ENCODE assay signal across 20 mouse cellular contexts in genomic region chr7:105608467-105608866, GRCm38 (mm10). TPM values are rescaled to one million over a fixed set of nuclear protein-coding genes. Genes with fewer than 3 reads are reported as not detected.
"Had no signal": no experiment of that assay in that cellular context is flagged by ENCODE, and none has a peak within 500 bp of the region (broad histone marks: within the 10 kb centered on the region; RNA-seq: fewer than 3 reads in every experiment).

No protein-coding gene starts in this region.

- ATAC-seq: intestine, postnatal 0 days; liver, postnatal 0 days; lung, postnatal 0 days; midbrain, embryonic 15.5 days had no signal

- H3K27me3 ChIP-seq: limb, embryonic 12.5 days; limb, embryonic 15.5 days; midbrain, embryonic 12.5 days; midbrain, embryonic 15.5 days; neural tube, embryonic 13.5 days; stomach, embryonic 15.5 days had no signal

- DNase-seq: kidney, adult 2 months; kidney, postnatal 36 days; layer of hippocampus, postnatal 36 days; left cerebral cortex, postnatal 4 days; liver, postnatal 0 days; lung, embryonic 14.5 days; thymus, postnatal 36 days had no signal

- H3K27ac ChIP-seq: kidney, postnatal 0 days; limb, embryonic 12.5 days; limb, embryonic 15.5 days; liver, embryonic 14.5 days; macrophage; midbrain, embryonic 12.5 days; midbrain, embryonic 15.5 days; neural tube, embryonic 13.5 days; stomach, embryonic 15.5 days had no signal

- H3K4me3 ChIP-seq: limb, embryonic 12.5 days; limb, embryonic 15.5 days; midbrain, embryonic 12.5 days; midbrain, embryonic 15.5 days; neural tube, embryonic 13.5 days; stomach, embryonic 15.5 days had no signal

- H3K9me3 ChIP-seq: neural tube, embryonic 13.5 days; stomach, embryonic 15.5 days had no signal

- H3K4me1 ChIP-seq: limb, embryonic 12.5 days; limb, embryonic 15.5 days; midbrain, embryonic 12.5 days; midbrain, embryonic 15.5 days; neural tube, embryonic 13.5 days; stomach, embryonic 15.5 days had no signal

- H3K9ac ChIP-seq: limb, embryonic 12.5 days; limb, embryonic 15.5 days; liver, embryonic 14.5 days; liver, postnatal 0 days; lung, embryonic 14.5 days; midbrain, embryonic 12.5 days; midbrain, embryonic 15.5 days; neural tube, embryonic 13.5 days; stomach, embryonic 15.5 days had no signal

RNA-seq across cellular contexts. Expression of gene Hpx, which starts 8.5 kb away (rescaled TPM):
- total RNA-seq: layer of hippocampus, postnatal 10 days; neutrophil, adult 5-6 weeks had no signal
